Mouse (Mus musculus): ENCODE data around the gene Trhr2. TPM values are rescaled to one million over a fixed set of nuclear protein-coding genes. Genes with fewer than 3 reads are reported as not detected.
A peak's percentile ranks its signal among the peaks of the same experiment; 100 is the strongest.

The Trhr2 gene
- polyA plus RNA-seq, 1 experiment from 2014 or later = not detected

DNA sequence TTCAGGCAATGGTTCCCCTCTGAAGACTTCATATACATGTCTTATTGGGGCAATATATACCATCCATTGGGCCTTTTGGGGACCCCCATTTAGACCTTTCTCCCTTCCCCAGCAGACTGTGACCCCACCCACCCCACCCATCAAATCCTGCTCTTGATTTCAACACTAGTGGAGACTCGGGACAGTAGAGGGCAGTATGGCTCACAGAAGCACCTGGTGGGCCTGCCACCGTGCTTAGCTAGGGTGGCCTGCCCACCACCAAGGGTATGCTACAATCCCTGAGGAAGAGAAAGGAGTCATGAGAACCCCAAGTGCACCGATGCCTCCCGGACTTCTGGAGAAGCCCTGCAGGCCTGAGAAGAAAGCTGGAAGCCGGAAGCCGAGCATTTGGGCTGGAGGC lies 21.7 kb downstream of the Trhr2 start:
- no peak overlapping the region for H3K4me3 ChIP-seq
- H3K9ac ChIP-seq (replicated peaks) = no peak overlapping the region
- H3K4me2 ChIP-seq (replicated peaks) = no peak overlapping the region
- H3K27me3 ChIP-seq = peaks cover 82% of the 10 kb centered on the region
- no peak overlapping the region for H3K27ac ChIP-seq (replicated peaks)
- no peak for ATAC-seq (replicated peaks)
- H3K4me1 ChIP-seq = peaks cover 34% of the 10 kb centered on the region
- no peaks in the 10 kb centered on the region for H3K9me3 ChIP-seq
- WGBS = 33% methylated on average over 6 of the region's 6 CpGs
- no peaks in the 10 kb centered on the region for H3K36me3 ChIP-seq

DNA sequence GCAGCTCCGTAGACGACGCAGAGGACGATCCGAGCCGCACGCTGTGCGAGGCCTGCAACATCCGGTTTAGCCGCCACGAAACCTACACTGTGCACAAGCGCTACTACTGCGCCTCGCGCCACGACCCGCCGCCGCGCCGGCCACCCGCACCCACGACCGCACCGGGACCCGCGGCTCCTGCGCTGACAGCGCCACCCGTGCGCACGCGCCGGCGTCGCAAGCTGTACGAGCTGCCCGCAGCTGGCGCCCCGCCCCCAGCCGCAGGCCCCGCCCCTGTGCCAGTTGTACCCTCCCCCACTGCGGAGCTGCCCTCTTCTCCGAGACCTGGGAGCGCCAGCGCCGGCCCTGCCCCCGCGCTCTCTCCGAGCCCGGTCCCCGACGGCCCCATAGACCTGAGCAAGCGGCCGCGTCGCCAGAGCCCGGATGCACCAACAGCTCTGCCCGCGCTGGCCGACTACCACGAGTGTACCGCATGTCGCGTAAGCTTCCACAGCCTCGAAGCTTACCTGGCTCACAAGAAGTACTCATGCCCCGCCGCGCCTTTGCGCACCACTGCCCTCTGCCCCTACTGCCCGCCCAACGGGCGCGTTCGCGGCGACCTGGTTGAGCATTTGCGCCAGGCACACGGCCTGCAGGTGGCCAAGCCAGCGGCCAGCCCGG lies 24.2 kb downstream of the Trhr2 start:
- peak; percentile 69 for ATAC-seq (replicated peaks)

DNA sequence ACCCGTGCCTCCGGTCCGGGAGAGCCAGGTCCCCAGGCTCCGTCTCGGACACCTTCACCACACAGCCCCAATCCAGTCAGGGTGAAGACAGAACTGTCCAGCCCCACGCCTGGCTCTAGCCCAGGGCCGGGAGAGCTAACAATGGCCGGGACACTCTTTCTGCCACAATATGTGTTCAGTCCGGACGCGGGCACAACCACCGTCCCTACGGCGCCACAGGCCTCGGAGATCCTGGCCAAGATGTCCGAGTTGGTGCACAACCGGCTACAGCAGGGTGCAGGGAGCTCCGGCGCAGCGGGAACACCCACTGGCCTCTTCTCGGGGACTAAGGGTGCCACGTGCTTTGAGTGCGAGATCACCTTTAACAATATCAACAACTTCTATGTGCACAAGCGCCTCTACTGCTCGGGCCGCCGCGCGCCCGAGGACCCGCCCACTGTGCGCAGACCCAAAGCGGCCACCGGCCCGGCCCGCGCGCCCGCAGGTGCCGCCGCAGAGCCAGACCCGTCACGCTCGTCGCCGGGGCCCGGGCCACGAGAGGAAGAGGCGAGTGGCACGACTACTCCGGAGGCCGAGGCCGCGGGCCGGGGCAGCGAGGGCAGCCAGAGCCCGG lies 24.8 kb downstream of the Trhr2 start:
- no peaks in the 10 kb centered on the region for H3K9me3 ChIP-seq
- H3K36me3 ChIP-seq = no peaks in the 10 kb centered on the region
- H3K4me2 ChIP-seq (replicated peaks) = peak overlapping the region; percentile 87
- peak overlapping the region; percentile 55 for H3K9ac ChIP-seq (replicated peaks)
- H3K27me3 ChIP-seq = peaks cover 61% of the 10 kb centered on the region
- H3K4me1 ChIP-seq = peaks cover 18% of the 10 kb centered on the region
- peak; percentile 41; the same call in 1 of the 2 replicates for ATAC-seq (replicated peaks)
- no peak overlapping the region for H3K27ac ChIP-seq (replicated peaks)
- 8% methylated on average over 57 of the region's 57 CpGs for WGBS
- peak overlapping the region; percentile 59 for H3K4me3 ChIP-seq

More for the DNA sequence above, 24.2 kb downstream of the Trhr2 start:
- 3% methylated on average over 80 of the region's 81 CpGs for WGBS
- Histone ChIP-seq H3K4me1 (peaks cover 18% of the 10 kb centered on the region), H3K9ac (replicated peaks) (peak overlapping the region; percentile 55), H3K36me3 (no peaks in the 10 kb centered on the region), H3K27ac (replicated peaks) (no peak overlapping the region), H3K4me3 (peak overlapping the region; percentile 59), H3K27me3 (peaks cover 67% of the 10 kb centered on the region), H3K9me3 (no peaks in the 10 kb centered on the region), H3K4me2 (replicated peaks) (peak overlapping the region; percentile 87)

DNA sequence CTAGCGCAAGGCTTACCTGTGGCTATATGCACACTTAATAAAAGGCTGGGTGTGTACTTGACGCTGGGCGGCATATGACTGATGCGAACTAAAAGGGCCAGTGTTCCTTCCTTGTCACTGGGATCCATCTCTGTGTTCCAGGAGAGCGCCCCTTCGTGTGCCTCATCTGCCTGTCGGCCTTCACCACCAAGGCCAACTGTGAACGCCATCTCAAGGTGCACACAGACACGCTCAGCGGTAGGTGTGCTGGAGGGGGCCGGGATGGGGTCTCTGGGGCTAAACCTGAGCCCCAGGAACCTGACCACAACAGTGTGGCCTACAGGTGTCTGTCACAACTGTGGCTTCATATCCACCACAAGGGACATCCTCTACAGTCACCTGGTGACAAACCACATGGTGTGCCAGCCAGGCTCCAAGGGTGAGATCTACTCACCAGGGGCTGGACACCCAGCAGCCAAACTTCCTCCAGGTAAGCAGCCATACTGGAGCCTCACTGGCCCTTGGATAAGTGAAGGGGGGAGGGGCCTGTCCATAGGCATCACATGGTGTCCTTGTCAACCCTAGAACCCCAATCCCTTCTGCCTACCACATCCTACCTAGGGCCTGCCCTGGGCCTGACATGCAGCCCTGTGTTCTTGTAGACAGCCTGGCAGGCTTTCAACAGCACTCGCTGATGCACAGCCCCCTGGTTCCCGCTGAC lies 25.6 kb downstream of the Trhr2 start:
- no peak for ATAC-seq (replicated peaks)
- H3K4me1 ChIP-seq = peaks cover 18% of the 10 kb centered on the region
- no peak overlapping the region for H3K27ac ChIP-seq (replicated peaks)
- H3K9me3 ChIP-seq = no peaks in the 10 kb centered on the region
- H3K36me3 ChIP-seq = no peaks in the 10 kb centered on the region
- H3K4me2 ChIP-seq (replicated peaks) = peak overlapping the region; percentile 87; the same call in 1 of the 2 replicates
- 0 out of 2 replicates have a peak overlapping the region, but pooled peaks have one; percentile 55 for H3K9ac ChIP-seq (replicated peaks)
- H3K4me3 ChIP-seq = no peak overlapping the region; the same call in 1 of the 2 replicates
- peaks cover 57% of the 10 kb centered on the region for H3K27me3 ChIP-seq
- WGBS = 83% methylated on average over 13 of the region's 13 CpGs

DNA sequence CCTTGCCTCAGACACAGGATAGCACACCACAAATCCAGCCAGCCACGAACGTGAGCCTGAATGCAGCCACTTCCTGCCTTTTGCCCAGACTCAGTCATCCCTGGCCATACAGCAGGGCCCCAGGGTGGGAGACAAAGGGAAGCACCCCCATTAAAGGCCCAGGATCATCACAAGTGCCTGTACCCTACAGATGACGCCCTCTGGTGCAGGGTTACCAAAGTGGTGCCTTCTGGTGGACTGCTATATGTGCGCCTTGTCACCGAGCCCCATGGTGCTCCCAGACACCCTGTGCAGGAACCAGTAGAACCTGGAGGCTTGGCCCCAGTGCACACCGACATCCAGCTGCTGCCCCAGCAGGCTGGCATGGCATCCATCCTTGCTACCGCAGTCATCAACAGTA lies 27.0 kb downstream of the Trhr2 start:
- WGBS = 82% methylated on average over 7 of the region's 7 CpGs
- H3K27me3 ChIP-seq = peaks cover 46% of the 10 kb centered on the region

DNA sequence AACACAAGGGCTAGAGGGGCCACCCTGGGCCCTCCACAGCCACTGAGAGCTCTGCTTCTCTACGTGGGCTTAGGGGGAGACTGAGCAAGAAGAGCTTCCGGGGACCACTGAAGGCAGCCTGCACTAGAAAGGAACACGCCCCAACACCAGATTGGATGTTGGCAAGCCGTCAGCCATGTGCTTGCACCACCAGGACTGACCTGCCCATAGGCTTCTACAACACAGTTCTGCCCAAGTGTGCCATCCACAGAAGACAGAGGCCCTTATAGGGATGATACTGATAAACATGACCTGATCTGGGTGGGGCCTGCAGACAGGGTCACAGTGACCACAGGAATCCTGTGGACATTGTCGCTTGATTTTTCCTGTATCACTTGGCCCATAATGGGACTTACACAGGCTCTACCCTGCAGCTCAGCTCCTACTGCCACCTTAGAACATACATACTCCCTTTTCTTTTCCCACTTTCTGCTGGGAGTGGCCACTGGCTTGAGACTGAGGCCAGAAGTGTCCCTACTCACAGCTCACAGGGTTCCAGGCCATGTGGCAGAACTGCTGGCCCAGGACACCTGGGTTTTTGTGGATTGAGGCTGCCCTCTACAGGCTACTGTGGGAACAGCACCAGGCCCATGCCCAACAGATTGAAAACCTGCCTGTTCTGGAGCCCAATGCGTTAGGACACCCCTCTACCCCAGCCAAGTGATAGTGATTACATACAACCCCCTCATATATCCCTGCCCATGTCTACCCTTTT lies 27.6 kb downstream of the Trhr2 start:
- no peak overlapping the region for H3K27ac ChIP-seq (replicated peaks)
- peaks cover 40% of the 10 kb centered on the region for H3K27me3 ChIP-seq
- 64% methylated on average over 6 of the region's 6 CpGs for WGBS
- H3K9ac ChIP-seq (replicated peaks) = no peak overlapping the region
- no peaks in the 10 kb centered on the region for H3K9me3 ChIP-seq
- no peaks in the 10 kb centered on the region for H3K36me3 ChIP-seq
- no peak overlapping the region for H3K4me3 ChIP-seq
- H3K4me1 ChIP-seq = peaks cover 21% of the 10 kb centered on the region
- no peak for ATAC-seq (replicated peaks)
- H3K4me2 ChIP-seq (replicated peaks) = no peak overlapping the region

More for the DNA sequence above, 27.0 kb downstream of the Trhr2 start:
- H3K4me1 ChIP-seq = peaks cover 21% of the 10 kb centered on the region
- no peak for ATAC-seq (replicated peaks)
- no peaks in the 10 kb centered on the region for H3K9me3 ChIP-seq
- no peaks in the 10 kb centered on the region for H3K36me3 ChIP-seq
- no peak overlapping the region for H3K27ac ChIP-seq (replicated peaks)
- H3K4me3 ChIP-seq = no peak overlapping the region
- H3K4me2 ChIP-seq (replicated peaks) = no peak overlapping the region
- H3K9ac ChIP-seq (replicated peaks) = no peak overlapping the region

DNA sequence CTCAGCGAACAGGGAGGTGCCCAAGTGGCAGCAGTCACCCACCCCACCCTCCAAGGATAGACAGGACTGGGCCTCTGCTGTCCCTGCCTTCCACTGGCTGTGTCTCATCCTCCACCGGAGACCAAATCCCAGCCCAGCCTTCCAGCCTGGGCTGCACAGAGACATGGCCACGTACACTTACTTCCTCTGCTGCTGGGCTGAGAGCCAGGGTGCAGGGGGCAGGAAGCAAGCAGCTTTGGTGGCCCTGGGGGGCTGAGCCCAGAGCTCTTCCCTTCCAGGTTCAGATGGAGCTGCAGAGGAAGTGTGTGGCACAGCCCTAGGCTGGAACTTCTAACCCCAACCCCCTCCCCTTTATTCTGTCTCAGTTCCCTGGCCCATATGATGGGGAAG lies 29.4 kb downstream of the Trhr2 start:
- Histone ChIP-seq H3K27ac (replicated peaks) (no peak overlapping the region), H3K27me3 (peaks cover 22% of the 10 kb centered on the region), H3K4me1 (peaks cover 15% of the 10 kb centered on the region), H3K9ac (replicated peaks) (no peak overlapping the region), H3K9me3 (no peaks in the 10 kb centered on the region), H3K36me3 (no peaks in the 10 kb centered on the region), H3K4me2 (replicated peaks) (no peak overlapping the region), H3K4me3 (no peak overlapping the region)
- 70% methylated on average over 3 of the region's 3 CpGs for WGBS
- ATAC-seq (replicated peaks) = no peak

DNA sequence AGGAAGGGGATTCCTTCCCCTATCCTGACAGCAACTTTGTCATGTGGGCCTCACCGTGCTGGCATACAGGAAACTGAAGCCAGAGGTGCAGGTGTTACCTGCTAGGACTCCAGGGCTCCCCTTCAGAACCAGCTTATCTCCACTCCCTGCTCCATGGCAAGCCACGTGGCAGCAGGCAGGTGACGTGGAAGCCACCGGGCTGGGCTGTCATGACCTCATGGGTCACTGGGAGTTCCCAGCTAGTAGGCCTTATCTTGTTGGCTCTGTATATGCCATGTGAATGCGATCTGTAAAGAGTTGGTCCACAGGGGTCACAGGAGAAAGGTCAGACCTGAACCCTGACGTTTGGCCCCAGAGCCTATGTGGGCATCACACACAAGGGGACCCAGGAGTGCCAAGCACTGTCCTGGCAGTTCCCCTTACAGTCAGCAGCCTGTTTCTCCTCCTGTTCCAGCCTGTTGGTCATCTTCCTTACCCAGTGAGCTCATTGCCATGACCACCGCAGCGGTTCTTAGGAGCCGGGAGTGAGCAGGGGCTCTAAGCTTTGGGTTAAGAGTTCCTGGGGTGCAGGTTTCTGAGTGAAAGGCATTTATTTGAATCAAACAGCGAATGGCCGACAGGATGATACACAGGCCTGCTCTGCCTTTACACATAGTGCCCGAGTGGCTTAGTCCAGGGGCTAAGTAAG lies 30.0 kb downstream of the Trhr2 start:
- ATAC-seq (replicated peaks) = no peak
- Histone ChIP-seq H3K27ac (replicated peaks) (no peak overlapping the region), H3K27me3 (peaks cover 17% of the 10 kb centered on the region), H3K4me1 (peaks cover 16% of the 10 kb centered on the region), H3K4me3 (no peak overlapping the region), H3K4me2 (replicated peaks) (no peak overlapping the region), H3K9ac (replicated peaks) (no peak overlapping the region), H3K9me3 (no peaks in the 10 kb centered on the region), H3K36me3 (no peaks in the 10 kb centered on the region)
- WGBS = 74% methylated on average over 12 of the region's 12 CpGs

DNA sequence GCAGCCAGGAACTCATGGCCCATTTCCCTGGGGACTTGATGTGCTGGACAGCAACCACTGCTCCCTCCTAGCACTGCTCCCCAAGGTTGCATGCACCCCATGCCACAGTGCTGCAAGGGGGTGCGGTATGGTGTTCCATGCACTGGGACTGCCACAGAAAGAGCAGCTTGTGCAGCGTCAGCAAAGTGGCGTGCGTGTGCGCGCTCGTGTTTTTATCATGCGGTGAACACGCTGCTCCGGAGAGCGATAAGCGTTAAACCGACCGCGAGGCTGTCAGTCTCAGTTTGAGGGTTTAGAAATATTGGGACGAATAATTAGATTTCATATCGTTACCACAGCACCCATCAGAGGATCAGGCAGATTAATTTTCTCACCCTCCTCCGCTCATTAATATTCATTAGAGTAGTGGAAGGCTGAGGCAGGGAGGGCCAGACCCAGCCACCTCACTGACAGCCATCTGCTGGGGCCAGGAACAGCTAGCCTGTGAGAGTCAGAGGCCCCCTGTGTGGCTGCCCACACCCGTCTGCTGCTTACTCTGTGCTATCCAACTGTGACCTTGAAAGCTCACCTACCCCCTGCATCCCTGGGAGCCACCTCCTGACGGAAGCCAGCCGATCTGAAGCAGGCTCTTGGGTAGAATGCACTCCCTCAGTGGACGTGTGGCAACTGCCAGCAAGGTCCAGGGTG lies 30.9 kb downstream of the Trhr2 start:
- Histone ChIP-seq H3K4me1 (peaks cover 15% of the 10 kb centered on the region; the same call in 1 of the 2 replicates), H3K9me3 (no peaks in the 10 kb centered on the region), H3K27me3 (peaks cover 8% of the 10 kb centered on the region; the same call in 1 of the 2 replicates), H3K36me3 (no peaks in the 10 kb centered on the region), H3K9ac (replicated peaks) (no peak overlapping the region), H3K4me3 (no peak overlapping the region), H3K27ac (replicated peaks) (no peak overlapping the region), H3K4me2 (replicated peaks) (no peak overlapping the region)
- 64% methylated on average over 22 of the region's 22 CpGs for WGBS
- ATAC-seq (replicated peaks) = no peak

DNA sequence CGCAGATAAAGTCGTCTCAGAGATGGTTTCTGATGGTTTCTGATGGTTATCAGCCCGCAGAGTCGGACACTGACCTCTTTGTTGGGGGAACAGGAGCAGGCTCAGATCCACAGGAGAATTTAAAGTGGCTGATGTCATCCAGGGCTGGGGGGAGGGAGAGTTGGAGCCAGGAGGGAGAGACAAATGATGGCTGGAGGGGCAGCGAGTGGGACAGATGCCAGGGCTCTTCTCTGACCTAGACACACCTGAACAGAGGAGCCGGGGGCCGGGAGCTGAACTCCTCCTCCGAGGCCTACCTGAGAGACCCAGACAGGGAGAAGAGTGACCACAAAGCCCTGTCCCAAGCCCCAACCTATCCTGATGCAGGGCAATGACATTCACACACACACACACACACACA lies 31.5 kb downstream of the Trhr2 start:
- no peak overlapping the region for H3K4me2 ChIP-seq (replicated peaks)
- no peaks in the 10 kb centered on the region for H3K36me3 ChIP-seq
- H3K27ac ChIP-seq (replicated peaks) = no peak overlapping the region
- peaks cover 20% of the 10 kb centered on the region for H3K4me1 ChIP-seq
- no peak overlapping the region for H3K4me3 ChIP-seq
- WGBS = 72% methylated on average over 8 of the region's 8 CpGs
- no peak for ATAC-seq (replicated peaks)
- no peaks in the 10 kb centered on the region for H3K9me3 ChIP-seq
- no peak overlapping the region for H3K9ac ChIP-seq (replicated peaks)
- H3K27me3 ChIP-seq = peaks cover 1% of the 10 kb centered on the region; the same call in 1 of the 2 replicates

DNA sequence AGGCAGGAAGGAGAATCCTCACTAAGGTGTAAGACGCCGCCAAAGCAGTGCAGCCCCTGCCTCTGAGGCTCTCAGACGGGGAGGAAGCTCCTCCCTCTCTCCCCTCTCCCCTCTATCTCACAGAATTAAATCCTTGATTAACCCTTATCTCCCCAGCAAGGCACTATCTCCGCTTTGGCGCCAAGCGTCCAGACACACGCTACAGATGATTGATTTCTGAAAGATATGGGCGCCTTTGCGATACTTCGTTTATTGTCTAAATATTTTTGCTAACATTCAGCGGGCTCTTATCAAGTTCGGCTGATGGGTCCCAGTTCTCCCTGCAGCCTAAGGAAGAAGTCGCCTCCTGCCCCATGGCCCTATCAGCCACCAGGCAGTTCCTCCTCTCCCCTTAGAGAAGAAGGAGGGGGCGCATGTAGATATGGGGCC lies 34.4 kb downstream of the Trhr2 start:
- H3K4me2 ChIP-seq (replicated peaks) = peak overlapping the region; percentile 25
- no peaks in the 10 kb centered on the region for H3K9me3 ChIP-seq
- H3K36me3 ChIP-seq = no peaks in the 10 kb centered on the region
- WGBS = 7% methylated on average over 14 of the region's 14 CpGs
- no peaks in the 10 kb centered on the region for H3K27me3 ChIP-seq
- H3K27ac ChIP-seq (replicated peaks) = no peak overlapping the region
- H3K4me3 ChIP-seq = 0 out of 2 replicates have a peak overlapping the region, but pooled peaks have one; percentile 3
- no peak overlapping the region; the same call in 1 of the 2 replicates for H3K9ac ChIP-seq (replicated peaks)
- ATAC-seq (replicated peaks) = no peak
- H3K4me1 ChIP-seq = peaks cover 20% of the 10 kb centered on the region

Data from forebrain, embryonic 15.5 days (tissue).